Mouse (Mus musculus) left cerebral cortex, adult 18-20 months (tissue): ENCODE data around the gene Prkg1. TPM values are rescaled to one million over a fixed set of nuclear protein-coding genes. Genes with fewer than 3 reads are reported as not detected.

Experiments
- DNase-seq, 2 experiments: peaks; one replicate each; pipeline ENCODE4 v3.0.0; 2021 to 2022; ENCODE audit warnings: low spot score in 2 of 2, mixed read lengths in 1 of 2
- long read RNA-seq, 2 experiments: library from polyadenylated mRNA; stranded (forward); transcript quantifications; one replicate each; pipeline ENCODE4 v2.0.0; 2021
- total RNA-seq, 2 experiments: library from RNA; stranded (reverse); gene quantifications; 2 replicates each; pipeline ENCODE4 v1.2.3; 2021

Gene Prkg1
- 10 to 100 TPM; 17.0 to 17.5 TPM for total RNA-seq
- long read RNA-seq, experiment 1, partial matches to known transcripts, result 0 of 7 reads
- long read RNA-seq, experiment 1, other reads (novel, unspliced or antisense), result 7 of 7 reads
- long read RNA-seq, experiment 2, partial matches to known transcripts, result 2 of 12 reads
- long read RNA-seq, experiment 2, other reads (novel, unspliced or antisense), result 10 of 12 reads

DNA sequence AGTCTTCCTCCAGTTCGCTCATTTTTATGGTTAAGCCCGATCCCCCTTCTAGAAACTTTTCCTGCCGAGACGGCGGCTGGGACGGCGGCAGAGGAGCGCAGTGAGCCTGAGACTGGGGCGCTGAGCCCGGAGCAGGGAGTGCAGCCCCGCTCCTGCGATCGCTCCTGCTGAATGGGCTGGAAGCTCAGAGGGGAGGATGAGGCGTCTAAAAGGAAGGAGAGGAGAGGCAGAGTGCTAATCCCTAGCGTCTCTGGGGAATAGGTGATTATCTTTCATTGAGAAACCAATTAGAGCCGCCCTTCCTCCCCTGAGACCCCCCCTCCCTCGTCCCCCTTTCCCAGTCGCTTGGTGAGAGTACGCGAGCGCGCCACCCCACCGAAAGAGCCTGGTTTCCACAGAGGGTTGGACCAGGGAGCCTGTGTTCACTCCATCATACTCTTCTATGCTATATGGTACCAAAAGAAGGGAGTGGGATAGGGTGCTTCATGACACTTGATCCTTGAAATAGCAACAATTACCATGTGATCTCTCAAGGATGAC lies at the start of gene Prkg1:
Gene Prkg1 (minus strand): TSS at position 233 of the 540 bp plus-strand sequence.
- DNase-seq, result no peak

DNA sequence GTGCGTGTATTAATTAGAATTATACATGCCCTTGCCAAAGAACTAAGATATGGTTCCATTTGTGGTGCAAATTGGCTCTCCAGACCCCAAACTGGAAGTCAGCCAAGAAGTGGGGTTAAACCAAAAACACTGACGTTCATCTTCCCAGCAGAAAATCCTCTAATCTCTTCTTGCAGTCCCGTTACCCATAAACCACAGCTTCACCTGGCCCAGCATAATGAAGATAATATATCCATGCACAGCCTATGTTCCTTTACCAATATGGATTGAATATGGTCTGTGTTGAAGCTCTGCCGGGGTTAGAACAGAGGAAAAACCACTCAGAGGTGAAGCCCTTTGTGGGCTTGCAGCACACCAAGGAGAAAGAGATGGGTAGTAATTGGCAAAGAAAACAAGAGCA lies 48.3 kb upstream of the Prkg1 start:
- no peak for DNase-seq

DNA sequence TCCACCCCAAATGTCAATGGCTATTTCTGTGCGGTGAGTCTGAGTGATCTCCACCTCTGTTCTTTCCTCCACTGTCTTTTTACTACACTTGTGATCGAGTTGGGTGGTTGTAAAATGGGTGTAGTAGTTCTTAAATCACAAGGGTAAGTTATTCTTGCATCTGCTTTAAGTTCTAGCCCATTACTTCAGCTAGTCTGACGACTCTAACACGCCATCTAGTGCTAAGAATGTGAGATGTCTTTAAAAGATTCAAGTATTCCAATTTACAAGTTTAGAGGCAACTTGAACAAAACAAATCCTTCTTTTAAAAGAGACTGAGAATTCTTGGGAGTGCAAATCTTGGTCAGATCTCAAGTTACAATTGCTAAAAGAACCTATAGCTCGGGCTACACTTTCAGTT lies 46.5 kb upstream of the Prkg1 start:
- no peak for DNase-seq

DNA sequence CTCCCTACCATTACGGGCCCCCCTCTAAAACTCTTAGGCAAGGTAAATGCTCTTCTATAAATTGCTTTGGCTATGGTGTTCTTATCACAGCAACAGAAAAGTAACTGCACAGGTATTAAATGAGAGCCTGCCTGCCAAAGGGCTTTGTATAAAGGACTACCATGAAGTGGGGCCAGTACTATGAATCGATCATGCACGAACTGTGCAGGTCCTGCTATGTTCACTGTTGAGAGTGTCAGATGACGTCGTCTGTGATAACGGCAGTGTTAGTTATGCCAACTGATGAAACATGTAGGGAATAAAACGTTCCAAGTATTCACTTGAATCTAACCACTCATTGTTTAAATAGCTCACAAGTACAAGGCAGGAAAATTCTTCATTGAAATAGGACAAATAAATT lies 40.6 kb upstream of the Prkg1 start:
- DNase-seq, result no peak

DNA sequence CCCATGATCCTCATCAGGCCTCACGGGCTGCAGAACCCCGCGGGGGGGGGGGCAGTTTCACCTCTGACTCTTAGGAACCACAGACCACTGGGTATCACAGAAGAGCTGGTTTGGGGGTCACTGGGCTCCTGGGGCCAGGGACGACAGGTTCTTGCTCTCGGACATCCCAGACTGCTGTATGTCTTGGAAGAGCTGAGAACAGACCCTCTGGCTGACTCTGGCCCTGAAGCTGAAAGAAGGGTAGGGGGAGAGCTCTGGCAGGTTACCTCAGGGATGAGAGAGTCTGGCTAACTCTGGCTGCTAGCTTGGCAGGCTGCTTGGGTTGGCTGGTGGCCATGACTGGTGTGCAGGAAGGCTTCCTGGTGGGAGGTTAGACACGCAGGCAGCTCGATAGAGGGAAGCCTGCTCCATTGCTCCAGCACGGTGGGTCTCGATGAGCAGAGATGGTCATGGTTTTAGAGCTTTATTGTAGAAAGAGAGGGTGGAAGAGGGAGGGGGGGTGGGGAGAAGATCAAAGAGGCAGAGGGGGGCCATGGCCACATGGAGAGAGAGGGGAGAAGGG lies 30.7 kb upstream of the Prkg1 start:
- peak in 1 of 2 experiments; percentile 15 for DNase-seq

DNA sequence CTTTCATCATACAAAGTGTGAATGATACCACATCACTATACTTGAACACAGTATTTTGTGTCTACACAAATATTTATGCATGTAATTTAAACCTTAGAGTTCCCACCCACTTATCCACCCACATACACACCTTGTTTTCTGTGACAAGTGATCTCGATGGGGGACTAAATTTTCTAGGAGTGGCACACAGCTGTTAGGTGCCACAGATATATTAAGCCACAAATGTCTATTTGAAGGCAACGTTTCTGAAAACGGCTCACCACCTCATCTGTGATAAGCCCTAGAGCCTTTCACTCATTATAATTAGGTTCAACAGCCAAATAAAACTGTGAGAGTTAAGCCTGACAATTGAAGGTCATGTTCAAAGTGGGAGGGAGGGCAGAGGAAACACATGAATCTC lies 26.9 kb upstream of the Prkg1 start:
- no peak for DNase-seq

DNA sequence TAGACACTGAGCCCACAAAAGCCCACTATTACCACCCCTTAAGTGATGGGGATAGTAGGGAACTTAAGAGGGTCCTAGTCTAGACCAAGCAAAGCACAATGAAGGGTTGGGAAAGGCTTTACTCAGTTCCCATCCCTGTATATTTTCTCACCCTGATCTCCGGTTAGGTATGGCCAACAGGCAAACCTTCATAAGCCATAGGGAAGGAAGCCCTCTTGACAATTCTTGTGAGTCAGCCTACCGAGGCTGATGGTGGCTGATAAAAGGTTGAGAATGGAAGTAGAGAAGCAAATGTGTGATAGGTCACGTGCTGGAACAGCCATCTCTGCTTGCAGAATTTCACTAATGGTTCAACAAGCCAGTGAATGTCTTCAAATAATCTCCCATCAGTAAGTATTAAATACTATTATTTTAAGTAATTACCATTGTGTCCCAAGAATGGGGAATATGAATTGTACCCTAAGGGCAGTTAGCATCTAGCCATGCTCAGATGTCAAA lies 16.7 kb upstream of the Prkg1 start:
- DNase-seq, result no peak

DNA sequence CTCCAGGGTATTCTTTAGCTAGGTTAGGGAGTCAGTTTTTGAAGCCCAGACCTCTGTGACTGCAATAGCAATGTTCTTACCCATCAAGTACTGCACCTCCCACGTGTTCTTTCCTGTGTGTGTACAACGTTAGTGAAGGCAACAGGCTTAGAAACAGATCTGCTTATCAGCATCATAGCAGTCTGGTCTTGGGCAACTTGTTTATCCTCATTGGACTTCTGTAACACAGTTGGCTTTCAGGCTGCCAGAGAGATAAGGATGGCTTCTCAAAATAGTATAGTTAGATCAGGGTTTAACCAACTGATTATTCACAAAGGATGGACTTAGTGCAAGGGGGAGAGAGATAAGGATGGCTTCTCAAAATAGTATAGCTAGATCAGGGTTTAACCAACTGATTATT lies 16.2 kb upstream of the Prkg1 start:
- no peak for DNase-seq

DNA sequence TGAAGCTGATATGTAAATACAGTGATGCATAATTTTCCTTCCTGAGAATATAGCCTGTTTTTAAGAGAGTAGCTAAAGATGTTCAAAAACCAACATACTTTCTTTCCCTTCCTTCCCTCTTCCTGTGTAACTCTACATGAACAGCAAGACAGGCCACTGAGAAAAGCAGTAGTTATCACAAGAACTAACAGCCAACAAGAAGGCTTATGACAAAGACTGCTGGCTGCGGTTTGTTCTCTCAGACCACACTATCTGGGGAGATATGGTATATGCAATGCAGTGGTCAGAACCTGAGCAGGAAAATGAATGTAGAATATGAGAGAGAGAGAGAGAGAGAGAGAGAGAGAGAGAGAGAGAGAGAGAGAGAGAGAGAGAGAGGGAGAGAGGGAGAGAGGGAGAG lies 15.4 kb upstream of the Prkg1 start:
- no peak for DNase-seq

DNA sequence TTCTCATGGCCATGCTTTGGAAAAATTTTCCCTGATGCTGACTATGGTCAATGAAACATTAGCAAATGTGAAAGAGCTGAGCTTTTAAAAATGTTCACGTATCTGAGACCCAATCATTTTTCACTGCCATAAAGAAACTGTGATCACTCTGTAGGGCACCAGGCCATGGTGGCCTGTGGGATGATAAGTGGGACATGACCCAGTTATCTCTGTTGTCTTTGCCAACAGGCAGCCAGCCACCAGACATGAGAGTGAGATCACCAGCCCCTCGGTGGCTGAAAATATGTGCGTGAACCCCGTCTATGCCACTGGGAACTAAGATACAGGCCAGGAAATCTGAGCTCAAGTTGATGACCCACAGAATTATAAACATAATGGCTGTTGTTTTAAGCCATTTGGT lies 14.2 kb upstream of the Prkg1 start:
- DNase-seq, result no peak

DNA sequence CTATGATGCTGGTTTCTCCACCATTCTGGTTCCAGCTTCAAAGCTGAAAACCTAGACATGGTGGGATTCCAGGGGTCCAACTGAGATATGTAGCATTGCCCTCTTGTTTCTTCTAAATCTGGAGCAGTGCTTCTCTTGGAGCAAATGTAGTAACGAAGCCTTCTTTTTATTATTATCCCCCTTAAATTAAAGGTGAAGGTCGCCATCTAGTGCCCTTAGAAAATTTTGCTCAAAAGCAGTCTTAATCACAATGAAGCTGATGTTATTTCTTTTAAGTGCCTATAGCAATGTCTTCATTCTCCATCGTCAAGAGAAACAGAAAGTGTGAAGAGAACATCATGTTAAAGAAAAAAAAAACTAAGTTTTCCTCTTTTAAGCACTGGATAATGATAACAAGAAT lies 2.2 kb upstream of the Prkg1 start:
- no peak for DNase-seq

DNA sequence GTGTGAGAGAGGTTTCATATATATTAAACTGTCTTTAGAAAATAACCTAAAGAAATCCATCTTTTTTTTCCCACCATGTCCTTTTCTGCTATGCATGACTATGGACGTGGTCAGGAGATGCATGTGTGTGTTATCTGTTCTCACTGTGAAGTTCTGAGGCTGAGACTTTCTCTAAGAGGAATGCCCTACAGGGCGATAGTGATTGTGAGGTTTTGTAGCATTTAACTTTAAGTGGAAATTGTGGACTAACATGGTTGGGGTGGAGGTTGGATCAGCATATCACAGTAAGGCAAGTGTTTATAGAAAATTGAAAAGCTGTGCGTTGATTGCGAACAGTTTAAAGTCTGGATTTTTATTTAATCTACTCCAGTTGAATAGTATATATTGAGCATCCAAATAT lies 618 bp upstream of the Prkg1 start:
- no peak for DNase-seq

DNA sequence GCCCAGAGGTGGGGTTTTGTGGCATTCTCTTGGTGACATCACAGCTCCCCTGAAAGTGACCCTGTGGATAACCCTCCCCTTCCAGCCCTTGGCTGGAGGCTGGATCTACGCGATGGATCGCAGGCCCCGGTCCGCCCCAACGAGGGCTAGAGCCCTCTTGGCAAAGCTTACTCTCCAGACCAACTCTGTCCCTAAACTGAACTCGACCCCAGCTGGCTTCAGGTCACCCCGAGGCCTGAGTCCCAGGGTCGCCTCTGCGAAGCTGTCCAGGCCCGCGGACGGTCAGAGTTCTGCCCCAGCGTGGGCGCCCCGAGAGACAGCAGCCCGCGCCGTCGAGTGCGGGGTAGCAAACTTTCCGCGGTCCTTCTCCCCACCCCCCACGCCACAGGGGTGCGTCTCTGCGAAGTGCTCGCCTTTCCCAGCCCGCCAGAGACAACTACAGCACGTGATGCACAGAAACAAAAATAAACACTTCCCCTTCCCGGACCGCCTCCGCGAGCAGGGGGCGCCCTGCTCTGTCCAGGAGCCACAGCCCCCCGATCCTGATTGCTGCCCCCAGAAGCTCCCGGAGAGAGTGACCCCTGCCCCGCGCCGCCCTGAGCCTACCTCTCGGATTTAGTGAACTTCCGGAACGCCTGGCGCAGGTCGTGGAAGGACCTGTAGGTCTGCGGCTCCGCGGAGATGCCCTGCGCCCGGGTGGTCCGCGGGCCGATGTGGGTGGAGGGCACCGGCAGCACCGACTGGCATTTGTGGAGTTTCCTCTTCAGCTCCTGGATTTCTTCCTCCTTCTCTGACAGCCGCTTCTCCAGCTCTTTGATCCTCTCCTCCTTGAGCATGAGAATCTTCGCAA lies 657 bp downstream of the Prkg1 start:
- DNase-seq, result no peak

DNA sequence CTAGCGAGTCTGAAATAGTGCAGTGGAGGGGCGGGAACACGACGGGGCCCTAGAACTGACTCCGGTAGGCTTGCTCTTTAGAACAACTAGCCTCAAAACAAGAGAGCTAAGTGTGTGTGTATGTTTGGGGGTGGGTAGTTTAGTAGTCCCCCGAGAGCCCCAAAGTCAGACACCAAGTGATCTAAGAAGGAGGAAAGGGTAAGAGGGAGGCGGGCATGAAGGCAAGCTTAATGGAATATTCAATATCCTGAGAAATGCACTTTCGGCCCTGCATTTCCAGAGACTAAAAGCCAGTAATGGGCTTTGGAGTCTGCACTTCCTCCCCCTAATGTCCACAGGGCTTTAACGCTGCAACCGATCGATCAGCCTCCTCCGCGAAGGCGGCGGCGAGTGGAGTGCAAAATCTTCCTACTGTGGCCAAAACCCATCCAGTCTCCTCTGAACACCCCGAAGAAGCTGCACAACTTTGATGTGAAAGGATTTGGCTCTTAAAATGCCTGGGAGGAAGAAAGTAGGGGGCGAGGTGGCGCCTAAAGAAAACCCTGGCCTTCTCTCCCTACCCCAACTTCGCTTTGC lies 1.5 kb downstream of the Prkg1 start:
- DNase-seq, result no peak

DNA sequence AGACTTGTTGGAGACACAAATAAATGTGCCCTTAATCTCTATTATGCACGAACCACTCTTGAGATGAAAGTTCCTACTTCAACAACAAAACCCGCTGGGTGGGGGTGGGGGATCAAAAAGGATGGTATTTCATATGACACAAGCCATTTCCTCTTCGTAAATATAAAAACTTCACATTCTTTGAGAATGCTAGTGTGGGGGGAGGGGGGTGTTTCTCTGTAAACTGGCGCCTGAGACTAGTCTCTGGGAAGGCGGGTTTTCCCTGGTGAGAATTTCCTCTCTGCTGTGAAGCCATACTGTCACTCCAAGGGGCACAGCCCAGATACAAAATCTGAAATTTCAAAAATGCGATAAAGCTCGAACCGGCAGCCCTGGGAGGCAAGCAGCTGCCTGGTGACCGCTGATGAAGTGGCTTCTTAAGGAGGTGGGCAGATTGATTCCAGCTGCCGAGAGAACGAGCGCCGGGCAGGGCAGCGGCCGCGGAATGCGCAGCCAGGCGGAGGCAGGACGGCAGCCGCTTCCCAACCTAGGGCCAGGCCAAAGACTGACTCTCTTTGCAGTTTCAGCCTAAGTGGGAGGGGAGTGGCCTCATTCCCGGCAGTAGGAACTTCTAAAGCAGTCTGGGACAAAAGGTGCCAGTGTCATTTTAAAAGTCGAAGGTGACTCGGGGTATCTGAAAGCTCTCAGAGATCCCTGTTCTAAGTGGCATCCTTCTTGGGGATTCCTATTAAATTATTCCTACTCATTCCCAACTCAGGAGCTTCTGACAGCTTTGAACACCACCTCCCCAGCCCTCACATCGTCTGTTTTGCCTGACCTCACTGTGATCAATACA lies 2.2 kb downstream of the Prkg1 start:
- no peak for DNase-seq

DNA sequence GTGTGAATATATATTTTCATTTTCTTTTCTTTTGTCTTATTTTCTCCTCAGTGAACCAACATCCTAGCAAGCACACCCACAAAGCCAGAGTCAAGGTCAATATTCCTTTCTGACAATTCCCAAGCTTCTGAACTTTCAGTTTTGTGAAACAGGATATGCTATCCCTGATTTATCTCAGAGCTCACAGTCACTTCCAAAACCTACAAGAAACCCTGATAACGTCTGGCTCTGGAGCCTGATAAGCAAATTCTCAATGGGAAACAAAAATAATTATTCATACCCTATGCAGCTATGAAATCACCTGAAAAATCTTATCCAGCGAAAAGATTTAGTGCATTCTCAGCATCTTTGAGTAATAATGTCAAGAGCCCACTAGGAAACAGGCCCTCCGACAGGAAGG lies 5.0 kb downstream of the Prkg1 start:
- no peak for DNase-seq

DNA sequence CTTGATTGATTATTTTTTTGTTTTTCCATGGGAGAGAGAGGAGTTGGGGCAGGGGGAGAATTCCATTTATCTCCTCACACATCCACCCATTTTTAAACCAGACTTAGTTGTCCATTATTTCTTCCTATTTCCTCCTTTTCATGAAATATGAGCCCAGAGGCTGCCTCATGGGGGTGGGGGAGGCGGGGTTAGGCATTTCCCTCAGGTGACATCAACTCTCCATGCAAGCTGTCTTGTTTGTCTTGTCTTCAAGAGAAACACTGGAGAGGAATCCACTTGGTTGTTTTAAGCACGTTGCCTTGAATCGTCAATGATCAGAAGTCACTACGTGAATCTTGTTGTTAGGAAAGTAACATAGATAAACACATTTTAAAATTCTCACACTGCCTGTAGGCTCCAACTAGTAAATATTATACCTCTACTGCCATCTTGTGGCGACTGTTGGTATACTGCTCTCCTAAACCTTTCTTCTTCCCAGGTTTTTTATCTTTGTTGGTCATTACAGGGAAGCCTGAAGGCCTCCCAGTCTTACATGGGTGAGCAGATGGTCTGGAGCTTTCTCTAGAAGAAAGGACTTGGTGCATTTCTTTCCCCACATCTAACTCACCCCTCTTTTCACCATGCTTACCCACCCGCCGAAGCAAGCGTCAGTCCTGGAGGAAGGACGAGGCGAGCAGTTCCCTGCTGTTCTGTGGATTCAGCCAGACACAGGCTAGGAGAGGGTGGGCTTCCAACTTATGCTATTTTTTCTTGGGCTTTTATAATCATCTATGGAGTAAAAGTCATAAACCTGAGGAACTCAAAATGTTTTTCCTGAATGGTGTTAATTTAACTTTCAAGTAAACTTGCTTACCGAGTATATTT lies 8.7 kb downstream of the Prkg1 start:
- peak; percentile 51 to 75 for DNase-seq

DNA sequence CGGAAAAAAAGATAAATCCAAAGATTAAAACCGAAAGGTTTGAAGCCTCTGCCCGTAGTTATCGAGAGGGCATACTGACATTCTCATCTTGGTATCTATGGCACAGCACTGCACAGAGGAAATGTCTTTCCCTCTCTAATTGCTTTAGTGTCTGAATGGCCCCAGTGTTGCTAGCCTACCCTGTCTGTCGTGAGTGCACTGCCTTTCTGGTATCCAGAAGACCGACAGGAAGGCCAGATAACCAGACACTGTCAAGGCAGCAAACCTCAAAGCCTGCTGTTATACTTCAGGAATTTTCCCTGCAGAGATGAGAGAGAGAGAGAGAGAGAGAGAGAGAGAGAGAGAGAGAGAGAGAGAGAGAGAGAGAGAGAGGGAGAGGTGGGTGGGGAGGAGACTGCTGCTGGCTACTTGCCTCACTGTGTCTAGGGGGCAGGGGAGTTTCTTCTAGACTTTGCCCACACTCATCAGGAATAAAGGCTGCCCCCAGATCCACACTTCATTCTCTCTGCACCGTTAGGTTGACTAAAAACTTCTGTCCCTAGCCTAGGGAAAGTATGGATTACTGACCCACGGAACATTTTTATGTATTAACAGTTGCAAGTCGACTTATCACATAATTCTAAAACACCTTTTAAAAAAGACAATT lies 10.1 kb downstream of the Prkg1 start:
- DNase-seq, result no peak

DNA sequence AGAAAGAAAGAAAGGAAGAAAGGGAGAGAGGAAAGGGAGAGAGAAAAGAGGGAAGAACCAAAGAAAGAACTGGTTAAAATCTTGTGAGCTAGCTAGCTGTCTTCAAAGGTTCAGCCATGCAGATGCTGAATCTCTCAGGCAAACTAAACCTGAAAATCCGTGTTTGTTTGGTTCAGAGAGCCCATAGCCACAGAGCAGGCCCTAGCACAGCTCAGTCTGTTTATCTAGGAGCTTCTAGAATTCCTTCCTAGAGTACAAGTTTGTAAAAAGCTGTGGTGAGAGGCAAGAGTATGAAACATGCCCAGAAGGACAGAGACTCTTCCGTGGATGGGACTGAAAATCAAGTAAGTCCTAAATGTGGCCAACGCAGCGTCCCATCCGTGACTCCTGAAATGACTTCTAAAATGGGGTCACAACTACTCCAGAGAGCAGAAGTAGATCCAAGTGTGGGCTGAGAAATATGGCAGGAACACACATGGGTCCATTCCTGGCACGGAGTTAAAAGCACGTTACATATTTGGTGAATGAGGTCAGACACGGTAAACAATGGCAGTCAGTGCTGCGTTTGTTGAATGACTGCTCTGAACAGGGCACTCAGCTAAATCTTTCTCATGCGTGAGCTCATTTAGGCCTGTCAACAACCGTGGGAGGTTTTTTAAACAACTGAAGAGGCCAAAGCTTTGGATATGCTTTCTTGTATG lies 13.7 kb downstream of the Prkg1 start:
- no peak for DNase-seq
